Mouse (Mus musculus) liver (tissue): ENCODE data around the gene Opcml.
A peak's percentile ranks its signal among the peaks of the same experiment; 100 is the strongest.

ENCODE experiments used
- DNase-seq: peaks from one replicate; pipeline ENCODE4 v3.0.0-alpha.2; 2020; ENCODE audit warnings: mixed read lengths

Opcml gene

GRCm38 (mm10) chr9:28261078-28261753 is 470.6 kb downstream of the Opcml start:
- peak; percentile 35 for DNase-seq

GRCm38 (mm10) chr9:28262021-28262420 is 471.4 kb downstream of the Opcml start:
- no peak for DNase-seq

- no peak for DNase-seq
Measured at GRCm38 (mm10) chr9:28262896-28263295, 472.3 kb downstream of the Opcml start.

- DNase-seq = no peak
Measured at GRCm38 (mm10) chr9:28264761-28265160, 474.2 kb downstream of the Opcml start.

- no peak for DNase-seq
Measured at GRCm38 (mm10) chr9:28273816-28274215, 483.2 kb downstream of the Opcml start.

GRCm38 (mm10) chr9:28278555-28278954 is 488.0 kb downstream of the Opcml start:
- no peak for DNase-seq

GRCm38 (mm10) chr9:28281025-28281424 is 490.4 kb downstream of the Opcml start:
- DNase-seq = no peak

GRCm38 (mm10) chr9:28281571-28281970 is 491.0 kb downstream of the Opcml start:
- DNase-seq = no peak

- DNase-seq = no peak
Measured at GRCm38 (mm10) chr9:28285016-28285415, 494.4 kb downstream of the Opcml start.

- no peak for DNase-seq
Measured at GRCm38 (mm10) chr9:28286384-28286783, 495.8 kb downstream of the Opcml start.

GRCm38 (mm10) chr9:28287485-28287884 is 496.9 kb downstream of the Opcml start:
- no peak for DNase-seq

- no peak for DNase-seq
Measured at GRCm38 (mm10) chr9:28289696-28290330, 499.2 kb downstream of the Opcml start.

GRCm38 (mm10) chr9:28303659-28304058 is 513.1 kb downstream of the Opcml start:
- DNase-seq = no peak

GRCm38 (mm10) chr9:28306364-28307121 is 516.0 kb downstream of the Opcml start:
- no peak for DNase-seq

GRCm38 (mm10) chr9:28307122-28307430 is 516.5 kb downstream of the Opcml start:
- no peak for DNase-seq

- no peak for DNase-seq
Measured at GRCm38 (mm10) chr9:28307481-28308050, 517.0 kb downstream of the Opcml start.

- DNase-seq = no peak
Measured at GRCm38 (mm10) chr9:28317881-28318280, 527.3 kb downstream of the Opcml start.

GRCm38 (mm10) chr9:28319021-28319755 is 528.6 kb downstream of the Opcml start:
- DNase-seq = no peak

GRCm38 (mm10) chr9:28319802-28320201 is 529.2 kb downstream of the Opcml start:
- no peak for DNase-seq

- DNase-seq = no peak
Measured at GRCm38 (mm10) chr9:28327985-28328384, 537.4 kb downstream of the Opcml start.

- no peak for DNase-seq
Measured at GRCm38 (mm10) chr9:28328434-28328833, 537.9 kb downstream of the Opcml start.

GRCm38 (mm10) chr9:28329477-28329876 is 538.9 kb downstream of the Opcml start:
- no peak for DNase-seq
